Mouse (Mus musculus): ENCODE measurements around the gene Sapcd2.

Sapcd2 gene

GRCm38 (mm10) chr2:25425481-25425880 is 53.4 kb downstream of the Sapcd2 start:
- DNase-seq = no peak

- peak; percentile 82 for DNase-seq
Observed at GRCm38 (mm10) chr2:25426721-25427191, 54.6 kb downstream of the Sapcd2 start.

- no peak for DNase-seq
Observed at GRCm38 (mm10) chr2:25427256-25427655, 55.1 kb downstream of the Sapcd2 start.
